Mouse (Mus musculus) ES-E14 (cell line): Measurements from ENCODE around the gene Vtn.

Source experiments
- CHD2 ChIP-seq: IDR thresholded peaks from 2 replicates; pipeline ENCODE4 v1.6.1; 2014; ENCODE audit warnings: mild to moderate bottlenecking, low read depth, low read length, inconsistent platforms
- HCFC1 ChIP-seq: IDR thresholded peaks from 2 replicates; pipeline ENCODE4 v1.6.1; 2012; ENCODE audit warnings: low read length, inconsistent platforms, borderline replicate concordance; ENCODE audit not compliant: insufficient read depth
- MAFK ChIP-seq: IDR thresholded peaks from 2 replicates; pipeline ENCODE4 v1.6.1; 2014; ENCODE audit warnings: mild to moderate bottlenecking, low read depth, low read length, inconsistent platforms; ENCODE audit not compliant: insufficient read depth
- ZNF384 ChIP-seq: IDR thresholded peaks from 2 replicates; pipeline ENCODE4 v1.6.1; 2012; ENCODE audit warnings: low read depth, low read length, inconsistent platforms

DNA sequence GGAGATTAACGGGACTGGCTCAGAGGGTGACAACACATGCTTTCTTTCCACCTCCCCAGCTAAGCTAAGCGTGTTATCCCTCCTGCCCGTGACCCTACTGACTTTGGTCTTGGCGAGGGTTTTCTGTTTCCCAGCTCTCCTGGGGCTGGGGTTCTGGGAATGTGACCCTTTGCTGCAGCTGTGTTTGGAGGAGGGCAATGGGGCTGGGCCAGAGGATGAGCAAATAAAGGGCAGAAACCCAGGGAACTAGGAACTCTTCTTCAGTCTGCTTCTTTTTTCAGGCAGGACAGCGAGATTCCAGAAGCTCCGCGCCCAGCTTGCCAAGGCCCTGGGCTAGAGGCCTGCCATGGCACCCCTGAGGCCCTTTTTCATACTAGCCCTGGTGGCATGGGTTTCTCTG, at the start of gene Vtn:
- no peak for TF ChIP-seq ZNF384
- no peak for TF ChIP-seq CHD2
- TF ChIP-seq MAFK = no peak
- no peak for TF ChIP-seq HCFC1
